Mouse (Mus musculus) forebrain, embryonic 11.5 days (tissue): ENCODE measurements around the gene Ift52. TPM values are rescaled to one million over a fixed set of nuclear protein-coding genes. Genes with fewer than 3 reads are reported as not detected.

Experiments used
- ATAC-seq: fragments of 200-750 bp; cut with Nextera tagmentation; replicated peaks from 2 replicates; pipeline ENCODE4 v1.8.0; 2017; ENCODE audit warnings: moderate TSS enrichment; ENCODE audit not compliant: low FRiP score
- DNase-seq: peaks from one replicate; pipeline ENCODE4 v3.0.0-alpha.2; 2017; ENCODE audit warnings: low spot score
- H3K27ac ChIP-seq: fragments of 300-500 bp; sonication (generic); 2 replicates; pipeline ENCODE4 v1.5.1; 2014; ENCODE audit warnings: low read depth, low read length
- H3K27me3 ChIP-seq: fragments of 300-500 bp; sonication (generic); 2 replicates; pipeline ENCODE4 v1.6.1; 2014; ENCODE audit warnings: mild to moderate bottlenecking, low read length, mixed read lengths; ENCODE audit not compliant: control insufficient read depth, insufficient read depth
- H3K36me3 ChIP-seq: fragments of 300-500 bp; sonication (generic); 2 replicates; pipeline ENCODE4 v1.6.1; 2014; ENCODE audit warnings: mild to moderate bottlenecking, low read length, moderate library complexity, mixed read lengths; ENCODE audit not compliant: control insufficient read depth, insufficient read depth
- H3K4me1 ChIP-seq: fragments of 300-500 bp; sonication (generic); replicated peaks from 2 replicates; pipeline ENCODE4 v1.6.1; 2014; ENCODE audit warnings: low read length, mixed read lengths; ENCODE audit not compliant: control insufficient read depth, insufficient read depth
- H3K4me2 ChIP-seq: fragments of 300-500 bp; sonication (generic); 2 replicates; pipeline ENCODE4 v1.6.1; 2014; ENCODE audit warnings: low read depth, mild to moderate bottlenecking, low read length, moderate library complexity, mixed read lengths; ENCODE audit not compliant: severe bottlenecking
- H3K4me3 ChIP-seq: fragments of 300-500 bp; sonication (generic); 2 replicates; pipeline ENCODE4 v1.5.1; 2014; ENCODE audit warnings: low read depth, low read length
- H3K9ac ChIP-seq: fragments of 300-500 bp; sonication (generic); 2 replicates; pipeline ENCODE4 v1.6.1; 2014; ENCODE audit warnings: low read length
- H3K9me3 ChIP-seq: fragments of 300-500 bp; sonication (generic); 2 replicates; pipeline ENCODE4 v1.6.1; 2016; ENCODE audit warnings: low read length, mixed read lengths; ENCODE audit not compliant: control insufficient read depth
- WGBS: fragments of 180-500 bp; shearing (Covaris S2); extraction: QIAGEN DNeasy Blood & Tissue Kit; methylation state at CpG from one replicate; pipeline ENCODE4 v1.1.7; 2014; 5-methylcytosine and 5-hydroxymethylcytosine counted together
- polyA plus RNA-seq: library from polyadenylated mRNA; unstranded; fragments of >200 nt; fragmentation: Nextera tagmentation; extraction: Ambion mirVana; gene quantifications from 2 replicates; pipeline ENCODE4 v1.2.1, GENCODE M21; 2014

Gene Ift52
- polyA plus RNA-seq, 1 experiment from 2014 or later: 58.7 TPM

DNA sequence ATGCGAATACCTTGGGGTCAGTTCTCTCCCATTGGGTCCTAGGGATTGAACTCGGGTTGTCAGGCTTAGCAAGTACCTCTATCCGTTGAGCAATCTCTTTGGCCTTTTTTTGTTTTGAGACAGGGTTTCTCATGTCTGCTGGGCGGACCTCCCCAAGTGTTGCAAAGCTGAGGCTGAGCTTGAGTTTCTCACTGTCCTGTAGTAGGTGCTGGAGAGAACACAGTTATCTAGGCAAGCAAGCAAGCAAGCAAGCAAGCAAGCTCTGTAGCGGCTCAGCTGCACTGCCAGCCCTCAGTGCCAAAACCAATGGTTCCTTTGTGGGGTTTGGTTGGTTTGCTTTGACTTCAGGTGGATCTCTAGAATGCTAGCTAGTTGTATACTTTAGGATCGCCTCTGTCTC is 43.5 kb downstream of the Ift52 start:
- H3K9ac ChIP-seq: no peak overlapping the region
- no peak overlapping the region for H3K4me2 ChIP-seq
- no peaks in the 10 kb centered on the region for H3K27me3 ChIP-seq
- ATAC-seq: no peak
- no peak overlapping the region for H3K27ac ChIP-seq
- no peak for DNase-seq
- WGBS: 78% methylated on average over 6 of the region's 6 CpGs
- peaks cover 5% of the 10 kb centered on the region for H3K4me1 ChIP-seq
- peaks cover 4% of the 10 kb centered on the region; the same call in 1 of the 2 replicates for H3K36me3 ChIP-seq
- no peaks in the 10 kb centered on the region for H3K9me3 ChIP-seq
- no peak overlapping the region for H3K4me3 ChIP-seq

DNA sequence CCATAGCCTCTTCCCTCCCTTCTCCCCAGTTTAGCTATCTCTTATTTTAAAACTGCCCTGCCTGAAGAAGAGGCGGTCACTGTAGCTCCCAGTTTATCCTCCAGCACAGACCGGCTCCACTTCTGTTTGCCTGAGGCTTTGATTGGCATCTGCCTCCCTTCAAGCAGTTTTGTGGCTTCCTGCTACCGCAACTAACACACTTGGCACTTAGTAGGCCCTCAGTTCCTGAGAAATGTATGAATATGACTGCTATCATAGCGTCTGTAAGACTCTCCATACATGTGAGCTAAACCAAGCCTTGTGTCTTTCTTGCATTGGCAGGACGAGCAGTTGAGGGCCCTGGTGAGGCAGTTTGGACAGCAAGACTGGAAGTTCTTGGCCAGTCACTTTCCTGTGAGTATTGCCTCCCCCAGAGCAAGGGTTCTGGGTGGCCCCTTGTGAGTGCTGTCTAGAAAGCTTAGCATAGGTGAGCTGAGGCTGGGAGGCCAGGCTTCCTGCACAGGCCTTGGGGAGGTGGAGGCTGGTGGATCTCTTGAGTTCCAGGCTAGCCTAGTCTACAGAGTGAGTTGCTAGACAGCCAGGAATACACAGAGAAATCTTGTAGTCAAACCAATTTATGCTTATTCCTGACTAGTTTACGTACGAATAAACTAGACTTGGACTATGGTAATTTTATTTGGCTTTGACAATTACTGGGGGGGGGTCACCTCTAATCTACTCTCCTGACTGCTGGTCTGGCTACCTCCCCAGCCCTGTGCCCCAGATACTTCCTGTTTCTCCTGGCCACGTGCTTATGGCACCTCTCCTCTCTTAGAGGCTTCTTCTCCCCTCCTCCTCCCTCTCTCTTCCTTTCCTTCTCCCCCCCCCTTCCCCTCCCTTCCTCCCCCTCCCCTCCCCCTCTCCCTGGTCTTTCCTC is 44.3 kb downstream of the Ift52 start:
- Histone ChIP-seq H3K36me3 (peaks cover 4% of the 10 kb centered on the region; the same call in 1 of the 2 replicates), H3K4me1 (no peaks in the 10 kb centered on the region), H3K27me3 (no peaks in the 10 kb centered on the region), H3K4me3 (no peak overlapping the region), H3K9ac (no peak overlapping the region), H3K9me3 (no peaks in the 10 kb centered on the region), H3K27ac (no peak overlapping the region), H3K4me2 (no peak overlapping the region)
- ATAC-seq (no peak), DNase-seq (no peak)
- 87% methylated on average over 8 of the region's 8 CpGs for WGBS

DNA sequence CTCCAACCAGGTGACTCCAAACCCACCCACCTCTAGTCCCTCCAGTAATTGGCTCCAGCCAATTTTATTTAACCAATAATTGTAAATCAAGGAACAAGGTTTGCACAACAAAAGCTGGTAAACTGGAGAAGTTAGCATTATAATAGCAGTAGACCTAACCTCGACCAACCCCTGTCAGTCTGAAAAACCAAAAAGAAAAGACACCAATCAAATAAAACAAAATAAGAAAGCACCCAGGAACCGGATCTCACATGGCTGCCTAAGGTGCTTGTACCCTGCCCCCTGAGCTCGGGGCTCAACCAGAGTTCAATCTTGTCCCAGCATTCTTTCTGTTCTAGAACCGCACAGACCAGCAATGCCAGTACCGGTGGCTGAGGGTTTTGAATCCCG is 45.0 kb downstream of the Ift52 start:
- DNase-seq (no peak), ATAC-seq (no peak)
- Histone ChIP-seq H3K9me3 (no peaks in the 10 kb centered on the region), H3K27me3 (no peaks in the 10 kb centered on the region), H3K4me3 (no peak overlapping the region), H3K4me2 (no peak overlapping the region), H3K4me1 (no peaks in the 10 kb centered on the region), H3K27ac (no peak overlapping the region), H3K9ac (no peak overlapping the region), H3K36me3 (peaks cover 4% of the 10 kb centered on the region; the same call in 1 of the 2 replicates)
- WGBS: 77% methylated on average over 6 of the region's 6 CpGs

DNA sequence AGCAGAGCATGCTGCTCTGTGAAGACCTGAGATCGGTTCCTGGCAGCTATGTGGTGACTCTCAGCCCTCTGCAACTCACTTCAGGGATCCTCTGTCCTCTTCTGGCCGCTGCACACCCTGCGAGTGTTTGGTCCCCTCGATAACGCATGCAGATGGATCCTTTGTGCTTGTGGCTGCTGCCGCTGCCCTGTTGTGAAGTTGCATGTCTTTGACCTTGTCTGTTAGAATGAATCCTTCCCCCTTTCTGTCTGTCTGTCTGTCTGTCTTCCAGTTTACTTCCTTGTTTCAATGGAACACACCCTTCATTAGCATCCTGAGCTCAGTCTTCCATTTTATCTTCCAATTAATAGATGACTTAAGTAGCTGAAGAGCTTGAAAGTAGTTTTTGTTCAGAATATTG is 49.2 kb downstream of the Ift52 start:
- peaks cover 8% of the 10 kb centered on the region; the same call in 1 of the 2 replicates for H3K36me3 ChIP-seq
- WGBS: 94% methylated on average over 6 of the region's 6 CpGs
- DNase-seq: no peak
- no peaks in the 10 kb centered on the region for H3K4me1 ChIP-seq
- H3K9me3 ChIP-seq: no peaks in the 10 kb centered on the region
- no peak for ATAC-seq
- no peak overlapping the region for H3K9ac ChIP-seq
- H3K4me3 ChIP-seq: no peak overlapping the region
- no peak overlapping the region for H3K4me2 ChIP-seq
- H3K27me3 ChIP-seq: no peaks in the 10 kb centered on the region
- H3K27ac ChIP-seq: no peak overlapping the region

DNA sequence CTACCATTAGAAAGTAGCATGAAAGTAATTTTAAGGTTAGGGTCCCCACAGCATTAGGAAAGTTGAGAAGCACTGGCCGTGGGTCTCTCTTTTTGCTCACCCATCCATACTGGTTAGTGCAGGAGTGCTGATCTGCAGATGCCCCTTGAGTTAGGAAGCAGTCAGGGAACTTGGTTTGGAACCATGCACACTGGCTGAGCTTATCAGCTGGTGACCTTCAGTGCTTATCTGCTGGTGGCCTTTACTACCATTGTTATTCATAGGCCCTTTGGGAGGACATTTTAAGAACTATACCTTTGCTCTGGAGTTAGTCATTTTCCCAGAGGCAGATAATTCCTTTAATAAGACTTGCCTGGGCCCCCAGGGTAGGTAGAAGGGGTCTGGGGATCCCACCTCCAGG is 50.1 kb downstream of the Ift52 start:
- no peak overlapping the region for H3K4me3 ChIP-seq
- H3K9me3 ChIP-seq: no peaks in the 10 kb centered on the region
- no peak overlapping the region for H3K27ac ChIP-seq
- H3K4me2 ChIP-seq: no peak overlapping the region
- ATAC-seq (no peak), DNase-seq (no peak)
- WGBS: 92% methylated on average over 1 of the region's 1 CpGs
- H3K36me3 ChIP-seq: peaks cover 8% of the 10 kb centered on the region; the same call in 1 of the 2 replicates
- no peaks in the 10 kb centered on the region for H3K27me3 ChIP-seq
- H3K9ac ChIP-seq: no peak overlapping the region
- H3K4me1 ChIP-seq: no peaks in the 10 kb centered on the region

DNA sequence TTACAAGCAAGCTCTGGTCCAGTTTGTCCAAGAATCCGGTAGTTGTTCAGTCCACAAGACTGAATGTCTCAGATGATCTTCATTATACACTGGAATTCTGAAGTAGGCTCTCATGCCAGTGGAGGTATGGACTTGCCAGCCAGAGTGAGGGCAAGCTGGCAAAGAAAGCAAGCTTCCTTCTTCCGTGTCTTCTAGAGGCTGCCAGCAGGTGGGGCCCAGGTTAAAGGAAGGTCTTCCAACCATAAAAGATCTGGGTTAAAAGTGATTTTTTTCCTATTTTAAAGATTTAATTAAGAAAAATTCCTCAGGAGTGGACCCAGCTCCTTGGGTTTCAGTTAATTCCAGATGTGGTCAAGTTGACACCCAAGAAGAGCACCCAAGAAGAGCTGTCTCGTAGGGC is 53.1 kb downstream of the Ift52 start:
- 89% methylated on average over 3 of the region's 3 CpGs for WGBS
- peaks cover 5% of the 10 kb centered on the region; the same call in 1 of the 2 replicates for H3K36me3 ChIP-seq
- H3K9me3 ChIP-seq: no peaks in the 10 kb centered on the region
- H3K27me3 ChIP-seq: no peaks in the 10 kb centered on the region
- no peak overlapping the region for H3K4me2 ChIP-seq
- no peak for DNase-seq
- no peak for ATAC-seq
- H3K4me1 ChIP-seq: no peaks in the 10 kb centered on the region
- H3K9ac ChIP-seq: no peak overlapping the region
- no peak overlapping the region for H3K4me3 ChIP-seq
- H3K27ac ChIP-seq: no peak overlapping the region

DNA sequence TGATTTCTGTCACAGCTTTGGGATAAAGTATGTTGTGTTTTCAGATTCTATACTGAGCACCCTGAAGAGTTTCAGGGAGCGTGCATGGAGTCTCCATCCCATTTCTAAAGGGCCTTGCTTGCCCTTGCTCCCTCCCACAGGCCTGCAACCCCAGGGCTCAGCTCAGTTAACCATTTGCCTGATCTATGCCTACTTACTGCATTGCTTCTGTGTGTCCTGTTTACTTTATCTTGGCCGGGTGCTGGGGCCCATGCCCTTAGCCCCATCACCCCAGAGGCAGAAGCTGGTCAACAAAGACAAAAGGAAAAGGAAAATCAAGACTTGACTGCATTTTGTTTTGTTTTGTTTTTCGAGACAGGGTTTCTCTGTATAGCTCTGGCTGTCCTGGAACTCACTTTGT is 54.4 kb downstream of the Ift52 start:
- DNase-seq: no peak
- Histone ChIP-seq H3K36me3 (peaks cover 5% of the 10 kb centered on the region; the same call in 1 of the 2 replicates), H3K4me2 (no peak overlapping the region), H3K27ac (no peak overlapping the region), H3K4me3 (no peak overlapping the region), H3K4me1 (no peaks in the 10 kb centered on the region), H3K27me3 (no peaks in the 10 kb centered on the region), H3K9me3 (no peaks in the 10 kb centered on the region), H3K9ac (no peak overlapping the region)
- 91% methylated on average over 3 of the region's 3 CpGs for WGBS
- no peak for ATAC-seq

DNA sequence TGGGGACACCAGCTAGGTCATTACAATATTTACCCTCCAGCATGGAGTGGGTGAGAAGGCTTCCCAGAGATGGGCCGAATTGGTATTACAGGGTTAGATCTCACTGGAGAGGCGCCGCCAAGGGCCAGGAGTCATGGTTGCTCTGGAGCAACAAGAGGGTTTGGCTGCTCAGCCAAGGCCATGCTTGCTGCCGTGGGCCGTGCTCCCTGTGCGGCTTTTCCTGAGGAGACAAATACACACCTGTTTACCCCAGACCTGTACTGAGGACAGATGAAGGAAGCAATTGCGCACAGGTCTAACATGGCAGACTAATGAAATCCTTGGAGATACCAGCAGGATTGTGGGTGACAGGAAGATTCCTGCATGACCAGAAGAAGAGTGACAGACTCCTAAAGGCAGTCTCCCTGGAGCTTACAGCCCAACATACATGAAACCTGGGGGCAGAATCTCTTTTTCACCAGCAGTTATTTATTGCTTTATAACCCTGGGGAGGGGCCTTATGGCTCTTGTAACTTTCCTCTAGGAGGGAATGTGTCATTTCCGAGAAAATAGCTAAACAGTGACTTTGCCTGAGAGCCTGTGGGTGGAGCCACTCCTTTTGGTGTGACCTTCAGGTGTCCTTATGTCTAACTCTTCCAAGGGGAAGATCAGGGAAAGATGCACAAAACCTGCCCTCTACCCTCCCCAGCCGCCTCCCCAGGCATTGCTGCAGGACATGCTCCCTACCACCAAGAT is 56.0 kb downstream of the Ift52 start:
- no peak overlapping the region for H3K4me2 ChIP-seq

More for the DNA sequence above, 56.0 kb downstream of the Ift52 start:
- no peak overlapping the region for H3K27ac ChIP-seq
- DNase-seq: peak; percentile 50
- H3K4me1 ChIP-seq: no peaks in the 10 kb centered on the region
- H3K36me3 ChIP-seq: peaks cover under 1% of the 10 kb centered on the region; the same call in 1 of the 2 replicates
- H3K27me3 ChIP-seq: no peaks in the 10 kb centered on the region
- 92% methylated on average over 9 of the region's 9 CpGs for WGBS
- H3K9me3 ChIP-seq: no peaks in the 10 kb centered on the region
- ATAC-seq: no peak
- no peak overlapping the region for H3K4me3 ChIP-seq
- no peak overlapping the region for H3K9ac ChIP-seq
